9 mouse cellular contexts compared by ENCODE assay signal in the genomic region with DNA sequence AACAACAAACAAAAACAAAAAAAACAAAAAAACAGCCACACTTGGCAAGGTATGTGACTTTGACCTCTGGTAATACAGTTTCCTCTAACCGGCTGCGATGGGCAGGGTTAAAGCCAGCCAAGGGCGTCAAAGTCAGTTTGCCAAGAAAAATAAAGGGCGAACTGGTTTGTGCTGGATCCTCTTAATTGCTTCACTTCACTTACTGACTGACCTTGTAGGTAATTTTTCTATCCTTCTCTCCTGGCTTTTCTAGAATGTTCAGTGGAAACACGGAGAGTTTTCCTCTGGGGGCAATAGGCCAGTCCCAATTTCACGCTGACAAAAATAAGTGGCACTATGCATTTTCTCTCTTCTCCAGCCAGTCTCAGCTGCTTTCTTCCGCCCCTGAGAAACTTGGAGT. TPM values are rescaled to one million over a fixed set of nuclear protein-coding genes. Genes with fewer than 3 reads are reported as not detected.
DNase-seq lines count a peak whose midpoint lies in the region; ATAC-seq and TF ChIP-seq lines count a peak whose summit lies in the region.
"Had no signal": no experiment of that assay in that cellular context is flagged by ENCODE, and none has a peak within 500 bp of the region (broad histone marks: within the 10 kb centered on the region; RNA-seq: fewer than 3 reads in every experiment).

No protein-coding gene starts in this region.

- H3K36me3 ChIP-seq in heart, postnatal 0 days (replicated peaks; ENCODE audit: control insufficient read depth, insufficient read depth, low read length): no peaks in the 10 kb centered on the region
- H3K36me3 ChIP-seq in midbrain, embryonic 13.5 days: no peaks in the 10 kb centered on the region
- no peaks in the 10 kb centered on the region for H3K36me3 ChIP-seq in thymus, adult 2 months (ENCODE audit: control insufficient read depth, insufficient read depth, low read length)

- peak overlapping the region; percentile 51; the same call in 1 of the 2 replicates for H3K9ac ChIP-seq in heart, postnatal 0 days (replicated peaks; ENCODE audit: low read depth, low read length)
- peak overlapping the region; percentile 77 for H3K9ac ChIP-seq in midbrain, embryonic 13.5 days (replicated peaks)

- no peak for ATAC-seq in heart, postnatal 0 days (ENCODE audit: insufficient read depth, low read depth)
- no peak for ATAC-seq in midbrain, embryonic 13.5 days

- H3K4me3 ChIP-seq in cortical plate, adult 2 months (ENCODE audit: insufficient read depth, low read length): peak overlapping the region; percentile 39; the same call in 1 of the 2 replicates
- H3K4me3 ChIP-seq in heart, postnatal 0 days (ENCODE audit: low read depth, low read length): peak overlapping the region; percentile 52
- H3K4me3 ChIP-seq in midbrain, embryonic 13.5 days (replicated peaks): peak overlapping the region; percentile 53
- H3K4me3 ChIP-seq in thymus, adult 2 months (ENCODE audit: control insufficient read depth, insufficient read depth, low read length): no peak overlapping the region

- 29% methylated on average over 7 of the region's 7 CpGs for WGBS in heart, postnatal 0 days
- 30% methylated on average over 7 of the region's 7 CpGs for WGBS in midbrain, embryonic 13.5 days
- WGBS in thymus, adult 2 months: 70% methylated on average over 7 of the region's 7 CpGs

- H3K27ac ChIP-seq in cortical plate, adult 2 months (ENCODE audit: insufficient read depth, low read length): peak overlapping the region; percentile 70
- H3K27ac ChIP-seq in heart, postnatal 0 days (ENCODE audit: low read depth): peak overlapping the region; percentile 79
- H3K27ac ChIP-seq in midbrain, embryonic 13.5 days: peak overlapping the region; percentile 92
- H3K27ac ChIP-seq in thymus, adult 2 months (ENCODE audit: control insufficient read depth, insufficient read depth, low read length): no peak overlapping the region

- no peak for TF ChIP-seq CTCF in cortical plate, adult 2 months (IDR thresholded peaks at IDR 0.05; ENCODE audit: extremely low read depth, insufficient read depth, low read length)
- no peak for TF ChIP-seq CTCF in heart, postnatal 0 days (IDR thresholded peaks at IDR 0.05; ENCODE audit: low read depth)
- TF ChIP-seq CTCF in thymus, adult 2 months (IDR thresholded peaks at IDR 0.05; ENCODE audit: borderline replicate concordance, control insufficient read depth, extremely low read depth, insufficient read depth, low read length, poor library complexity): no peak

- H3K4me2 ChIP-seq in heart, postnatal 0 days (ENCODE audit: low read depth, low read length): peak overlapping the region; percentile 94
- peak overlapping the region; percentile 70 for H3K4me2 ChIP-seq in midbrain, embryonic 13.5 days (replicated peaks)

- no peaks in the 10 kb centered on the region for H3K27me3 ChIP-seq in heart, postnatal 0 days (ENCODE audit: control insufficient read depth, insufficient read depth, low read length)
- H3K27me3 ChIP-seq in midbrain, embryonic 13.5 days: 0 out of 2 replicates have a peak, but pooled peaks cover 3% of the 10 kb centered on the region
- no peaks in the 10 kb centered on the region for H3K27me3 ChIP-seq in thymus, adult 2 months (ENCODE audit: control insufficient read depth, insufficient read depth, low read length)

- no peak for TF ChIP-seq POLR2A in cortical plate, adult 2 months (IDR thresholded peaks at IDR 0.05; ENCODE audit: extremely low read depth, insufficient read depth, low read length)
- TF ChIP-seq POLR2A in thymus, adult 2 months (IDR thresholded peaks at IDR 0.05; ENCODE audit: control insufficient read depth, extremely low read depth, insufficient read depth, low read length, poor library complexity): no peak

- H3K4me1 ChIP-seq in cortical plate, adult 2 months (ENCODE audit: control insufficient read depth, insufficient read depth, low read length): peaks cover 3% of the 10 kb centered on the region; the same call in 1 of the 2 replicates
- H3K4me1 ChIP-seq in heart, postnatal 0 days (ENCODE audit: control insufficient read depth, insufficient read depth): peaks cover 41% of the 10 kb centered on the region
- peaks cover 29% of the 10 kb centered on the region for H3K4me1 ChIP-seq in midbrain, embryonic 13.5 days (replicated peaks)
- no peaks in the 10 kb centered on the region for H3K4me1 ChIP-seq in thymus, adult 2 months (replicated peaks; ENCODE audit: control insufficient read depth, insufficient read depth, low read length)

- TF ChIP-seq EP300 in heart, postnatal 0 days (IDR thresholded peaks at IDR 0.05; ENCODE audit: low read depth): no peak

- DNase-seq in NIH3T3 (ENCODE audit: low read depth): peak; percentile 13
- peak; percentile 52 for DNase-seq in heart, postnatal 0 days (ENCODE audit: low spot score)
- DNase-seq in kidney, postnatal 25 days: peak; percentile 83 to 91
- DNase-seq in layer of hippocampus, postnatal 10 days (ENCODE audit: low spot score in 2 of 2): no peak
- DNase-seq in gastrocnemius, postnatal 4 days (ENCODE audit: low spot score in 2 of 2): no peak
- DNase-seq in thymus, adult 2 months: no peak

- H3K9me3 ChIP-seq in heart, postnatal 0 days (replicated peaks; ENCODE audit: control insufficient read depth, low read length): no peaks in the 10 kb centered on the region
- H3K9me3 ChIP-seq in midbrain, embryonic 13.5 days: no peaks in the 10 kb centered on the region

RNA-seq across cellular contexts. Expression of a gene that starts 35.8 kb away (rescaled TPM):
- not detected in 2 replicates for polyA plus RNA-seq in cortical plate, adult 2 months (2012; rRNA removed)
- total RNA-seq in heart, postnatal 0 days (2014; rRNA removed; ENCODE audit: low replicate concordance): not detected in 2 replicates
- polyA plus RNA-seq in heart, postnatal 0 days (2015; fragmentation: Nextera tagmentation; extraction: Ambion mirVana): not detected in 2 replicates
- not detected in 2 replicates for polyA plus RNA-seq in midbrain, embryonic 13.5 days (2015; fragmentation: Nextera tagmentation; extraction: Ambion mirVana)
- total RNA-seq in layer of hippocampus, postnatal 10 days (2021): not detected
- total RNA-seq in gastrocnemius, postnatal 4 days (2021): not detected
- 1.9 and 2.8 TPM in 2 replicates for polyA plus RNA-seq in thymus, adult 2 months (2012; rRNA removed)
- total RNA-seq: neutrophil, adult 5-6 weeks had no signal

Comparison
In these comparisons a context has a peak if more than half of its experiments do, and no peak if none do; other contexts are left out.
1. DNase-seq: peak in NIH3T3 (single experiment), heart, postnatal 0 days (single experiment) and kidney, postnatal 25 days (2 of 2); none in layer of hippocampus, postnatal 10 days (0 of 2), gastrocnemius, postnatal 4 days (0 of 2) and thymus, adult 2 months (single experiment).